Mouse (Mus musculus): Measurements from ENCODE around the gene P2ry2.

DNA sequence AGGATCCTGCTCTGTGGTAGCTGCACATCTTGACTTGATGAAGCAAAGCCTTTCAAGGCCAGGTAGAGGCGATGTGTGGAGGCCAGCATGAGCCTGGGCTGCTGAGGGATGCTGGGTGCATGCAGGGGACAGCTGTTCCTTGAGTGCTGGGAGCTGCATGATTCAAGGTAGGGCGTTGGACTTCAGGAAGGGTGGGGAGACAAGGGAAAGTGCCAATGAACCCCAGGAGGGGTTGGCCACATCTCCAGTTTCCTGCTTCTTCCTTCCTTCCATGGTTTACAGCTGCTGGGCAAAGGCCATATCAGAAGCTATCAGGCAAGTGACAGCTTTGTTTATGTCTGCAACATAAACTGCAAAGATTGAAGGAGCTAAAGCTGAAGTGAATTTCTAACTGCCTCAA, 28.9 kb upstream of the P2ry2 start:
- TF ChIP-seq CTCF (IDR thresholded peaks at IDR 0.05; ENCODE audit: extremely low read depth, insufficient read depth, low read length) (no peak), POLR2A (IDR thresholded peaks at IDR 0.05; ENCODE audit: extremely low read depth, insufficient read depth, low read length) (no peak)
